Mouse (Mus musculus): ENCODE measurements at regions not wholly inside any gene's neighbourhood (a gene's known extent, or its start where the extent isn't known, plus 50 kb on each side); places are given as distances from the start of the nearest gene placed in this dataset.

DNA sequence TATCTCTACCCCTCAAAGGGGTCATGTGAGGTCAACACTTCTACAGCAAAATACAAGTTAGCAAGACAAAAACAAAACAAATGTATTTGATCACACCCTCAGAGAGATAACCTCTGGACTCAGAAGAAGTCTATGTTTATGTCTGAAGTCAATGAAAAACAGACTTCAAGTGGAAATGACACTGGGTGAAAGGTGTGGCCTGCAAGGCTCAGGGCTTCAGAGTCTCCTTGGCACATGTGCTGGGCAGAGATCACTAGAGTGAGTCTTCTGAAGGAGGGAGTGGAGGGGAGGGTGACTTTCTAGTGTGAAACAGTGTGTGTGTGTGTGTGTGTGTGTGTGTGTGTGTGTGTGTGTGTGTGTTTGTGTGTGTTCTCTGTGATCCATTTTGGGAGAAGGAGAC, 68.2 kb downstream of the Il12a start:
- no peak for DNase-seq

DNA sequence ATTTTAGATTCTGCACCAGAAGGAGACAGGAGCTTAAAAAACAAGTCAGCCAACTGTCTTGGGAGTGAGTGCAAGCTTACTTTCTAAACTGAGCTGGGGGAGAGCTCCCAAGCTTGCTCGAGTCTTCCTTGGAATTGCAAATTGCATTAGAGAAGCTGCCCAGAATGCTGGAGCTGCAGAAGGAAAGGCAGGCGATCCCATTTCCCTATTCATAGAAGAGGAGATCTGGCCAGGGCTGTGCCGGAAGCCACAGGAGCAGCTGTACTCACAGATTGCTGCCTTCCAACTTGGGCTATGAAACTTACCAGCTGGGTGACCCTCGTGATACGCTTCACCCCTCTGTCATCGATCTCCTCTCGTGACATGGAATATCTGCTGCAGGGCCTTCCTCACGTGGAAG, 68.9 kb downstream of the Il12a start:
- DNase-seq: peak; percentile 70 to 87

DNA sequence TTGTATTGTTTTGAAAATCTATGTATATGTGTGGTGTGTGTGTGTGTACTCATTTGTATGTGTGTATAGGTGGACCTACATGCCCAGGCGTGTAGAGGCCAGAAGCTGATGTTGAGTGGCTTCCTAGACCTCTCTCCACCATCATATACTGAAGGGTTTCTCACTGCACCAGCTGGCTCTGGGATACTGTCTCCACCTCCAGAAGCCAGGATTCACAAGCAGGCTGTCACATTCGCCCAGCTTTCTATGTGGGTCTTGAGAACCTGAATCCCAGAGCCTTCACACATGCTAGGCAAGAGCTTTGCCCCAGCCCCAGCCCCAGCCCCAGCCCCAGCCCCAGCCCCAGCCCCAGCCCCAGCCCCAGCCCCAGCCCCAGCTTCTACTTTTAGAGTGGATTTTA, 70.4 kb downstream of the Il12a start:
- no peak for DNase-seq

DNA sequence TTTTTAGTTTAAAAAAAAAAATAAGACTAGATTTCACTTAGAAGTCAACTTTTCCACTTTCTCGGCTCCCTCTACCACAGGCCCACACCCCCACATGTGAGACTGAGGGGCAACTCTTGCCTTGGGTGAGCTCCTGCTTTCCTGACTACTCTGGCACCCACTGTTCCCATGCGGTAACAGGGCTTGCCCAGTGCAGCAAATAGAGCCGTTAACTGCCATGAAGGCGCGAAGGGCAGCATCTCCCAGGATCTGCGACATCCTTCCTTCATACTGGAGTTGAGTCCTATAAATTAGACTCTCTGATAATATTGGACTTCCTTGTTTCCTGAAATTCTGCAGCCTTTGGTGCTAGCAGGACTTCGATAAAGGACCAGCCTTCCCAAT, 70.8 kb downstream of the Il12a start:
- no peak for DNase-seq

DNA sequence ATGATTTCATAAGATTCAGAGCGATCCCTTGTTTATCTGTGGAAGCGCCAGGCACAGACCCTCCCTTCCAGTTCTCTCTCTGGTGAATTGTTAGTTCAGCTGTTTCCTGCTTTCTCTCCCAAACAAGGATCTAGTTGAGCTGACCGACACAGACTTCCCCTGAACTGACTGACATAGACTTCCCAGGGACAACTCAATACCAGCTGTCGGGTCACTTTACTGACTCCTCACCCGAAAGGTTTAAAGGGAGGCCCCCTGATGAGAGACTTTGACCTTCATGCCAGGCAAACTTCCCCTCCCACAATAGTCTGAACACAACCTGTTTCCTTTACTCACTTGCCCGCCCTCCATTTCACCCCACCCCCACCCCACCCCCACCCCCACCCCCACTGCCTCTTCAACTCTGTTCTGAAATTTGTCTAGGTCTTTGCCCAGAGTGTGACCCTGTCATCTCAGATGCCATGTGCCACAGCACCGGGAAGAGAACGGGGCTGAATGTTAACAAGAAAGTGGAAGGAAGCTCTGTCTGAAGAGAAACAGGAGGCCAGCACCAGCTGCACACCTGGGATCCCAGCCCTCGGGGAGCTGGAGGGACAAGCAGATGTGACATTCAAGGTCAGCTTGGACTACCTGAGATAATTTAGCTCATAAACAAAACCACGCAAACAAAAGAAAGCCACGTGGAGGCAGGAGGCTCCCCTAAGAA, 71.3 kb downstream of the Il12a start:
- peak; percentile 43 to 73 for DNase-seq

DNA sequence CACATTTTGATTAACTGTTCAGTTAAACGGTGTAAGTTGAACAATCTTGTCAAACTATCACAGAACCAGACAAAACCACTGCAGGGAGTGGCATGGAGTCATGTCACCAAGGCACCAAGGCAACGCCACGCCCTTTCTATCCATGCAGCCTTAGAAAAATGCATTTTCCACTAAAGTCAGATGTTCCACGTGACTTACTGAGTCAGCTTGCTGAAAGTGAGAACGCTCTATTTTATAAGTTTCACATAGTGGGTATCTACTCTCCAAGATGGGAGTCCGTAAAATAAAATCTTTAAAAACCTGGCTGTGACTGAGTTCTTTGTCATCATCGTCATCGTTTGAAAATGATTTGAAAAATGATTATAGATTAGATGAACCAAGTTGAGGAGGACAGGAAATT, 72.5 kb downstream of the Il12a start:
- no peak for DNase-seq

DNA sequence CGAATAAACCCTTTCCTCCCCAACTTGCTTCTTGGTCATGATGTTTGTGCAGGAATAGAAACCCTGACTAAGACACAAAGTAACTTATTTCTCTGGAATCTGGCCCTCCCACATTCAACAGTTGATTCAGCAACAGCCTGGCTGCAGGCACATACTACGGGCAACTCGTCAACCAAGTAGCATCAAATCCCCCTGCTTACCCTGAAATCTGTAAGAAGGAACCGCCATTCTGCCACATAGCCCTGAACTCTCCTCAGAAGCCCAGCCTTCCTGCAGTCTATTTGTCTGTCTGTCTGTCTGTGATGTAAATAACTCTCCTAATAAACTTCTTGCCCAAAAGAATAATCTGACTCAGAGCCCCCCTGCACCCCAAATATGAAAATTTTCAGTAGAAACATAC, 73.9 kb downstream of the Il12a start:
- no peak for DNase-seq

DNA sequence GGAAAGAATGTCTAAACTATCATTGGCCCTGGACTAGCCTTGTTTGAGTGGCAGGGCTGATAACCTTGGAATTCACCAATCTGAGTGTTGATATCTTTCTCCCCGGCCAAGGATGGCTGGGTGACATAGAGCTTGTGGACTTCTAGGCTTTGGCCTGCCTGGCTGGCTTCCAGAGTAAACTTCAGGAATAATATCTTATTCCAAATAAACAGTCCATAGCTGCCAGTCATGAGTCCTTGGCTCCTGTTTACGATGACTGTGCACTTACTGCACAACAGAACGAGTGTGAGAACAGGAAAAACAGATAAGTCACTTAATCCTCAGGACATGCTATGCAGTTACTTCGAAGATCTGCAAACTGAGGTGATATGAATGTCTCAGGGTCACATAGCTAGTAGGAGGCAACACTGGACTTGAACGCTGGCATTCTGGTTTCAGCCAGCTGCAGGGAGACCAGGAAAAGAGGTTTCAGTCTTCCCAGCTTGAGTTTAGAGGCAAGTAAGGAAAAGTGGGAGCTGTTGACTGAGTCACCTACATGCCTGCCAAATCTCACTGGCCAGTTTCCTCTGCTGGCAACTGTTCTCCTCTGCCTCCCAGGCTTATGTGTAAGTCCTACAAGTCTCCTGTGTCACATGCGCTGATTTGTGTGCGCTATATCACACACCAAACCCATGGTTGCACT, 74.6 kb downstream of the Il12a start:
- peak; percentile 86 to 90 for DNase-seq

DNA sequence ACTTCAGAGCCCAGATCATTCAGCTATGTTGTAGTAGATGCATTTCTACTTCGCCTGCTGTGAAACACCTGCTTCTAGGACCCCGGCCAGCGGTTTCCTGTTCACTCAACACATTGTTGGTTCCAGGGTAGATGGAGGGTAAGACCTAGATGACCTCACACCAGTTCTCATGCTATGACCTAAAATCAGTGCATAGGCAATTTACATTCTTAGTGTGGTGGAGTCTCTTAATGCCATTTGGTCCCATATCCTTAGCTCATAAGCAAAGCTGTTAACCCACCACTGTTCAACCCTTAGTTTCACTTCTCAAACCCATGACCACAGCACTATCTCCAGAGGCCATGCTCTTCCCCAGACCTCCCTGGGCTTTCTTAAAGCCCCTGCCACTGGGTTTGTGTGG, 81.1 kb downstream of the Il12a start:
- DNase-seq: no peak

DNA sequence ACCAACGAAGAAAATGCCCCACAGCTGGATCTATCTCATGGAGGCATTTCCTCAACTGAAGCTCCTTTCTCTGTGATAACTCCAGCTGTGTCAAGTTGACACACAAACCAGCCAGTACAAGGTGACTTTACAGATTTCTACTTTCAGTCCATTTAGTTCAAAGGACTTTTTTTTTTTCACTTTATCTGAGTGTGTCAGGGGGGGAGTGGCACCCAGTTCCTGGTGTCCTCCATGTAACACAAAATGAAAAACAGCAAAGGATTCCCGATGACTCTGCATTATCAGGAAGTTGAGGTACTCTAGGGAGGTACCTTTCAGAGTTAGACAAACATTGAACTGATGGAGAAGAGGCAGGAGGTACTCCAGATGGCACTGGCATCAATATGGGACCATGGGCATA, 87.4 kb downstream of the Il12a start:
- DNase-seq: no peak

DNA sequence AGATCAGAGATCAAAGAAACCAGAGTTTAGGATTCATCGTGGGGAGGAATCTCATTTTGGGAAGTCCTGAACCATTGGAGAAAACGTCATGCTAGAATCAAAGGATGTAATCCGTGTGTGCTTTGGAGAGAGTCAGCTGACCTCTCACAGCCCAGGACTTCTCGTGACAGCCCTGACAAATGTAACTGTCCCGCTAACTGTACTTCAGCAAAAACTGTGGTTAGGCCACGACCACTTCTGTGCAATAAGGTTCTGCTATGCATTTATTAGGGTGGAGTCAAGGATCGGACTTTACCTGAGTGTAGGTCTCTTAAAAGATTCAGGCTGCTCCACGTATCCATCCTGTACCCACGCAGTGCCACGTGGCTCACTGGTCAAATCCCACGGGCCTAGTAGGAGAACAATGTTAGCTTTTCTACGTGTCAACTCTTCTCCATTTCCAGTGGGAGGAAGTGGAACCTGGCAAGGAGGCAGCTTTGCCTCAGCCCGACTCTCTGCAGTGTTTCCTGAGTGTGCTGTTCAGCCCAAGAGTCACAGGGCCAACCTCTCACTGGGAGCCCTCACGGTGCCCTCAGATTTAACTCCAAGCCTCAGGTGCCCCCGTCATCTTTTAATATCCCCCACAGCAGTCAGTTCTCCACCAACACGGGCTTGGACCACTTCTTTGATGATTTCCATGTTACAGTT, 88.1 kb downstream of the Il12a start:
- no peak for DNase-seq

DNA sequence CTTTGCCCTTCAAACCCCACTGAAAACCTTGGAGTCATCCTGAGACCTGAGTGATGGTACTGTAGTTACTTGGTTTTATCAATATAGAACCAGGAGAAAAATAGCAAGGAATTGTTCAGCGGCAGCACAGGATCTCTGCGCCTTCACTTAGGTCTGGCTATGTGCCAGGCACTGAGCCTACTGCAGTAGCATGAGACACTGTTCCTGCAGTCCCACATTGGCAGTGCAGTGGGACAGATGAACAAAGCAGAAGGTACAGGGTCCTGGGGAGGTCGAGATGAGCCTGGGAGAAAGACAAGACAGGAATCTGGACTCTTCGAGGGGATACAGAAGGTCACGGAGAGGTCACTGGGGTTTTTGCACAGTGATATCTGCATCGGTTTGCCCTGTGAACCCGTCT, 88.5 kb upstream of the 1110032F04Rik start:
- DNase-seq: peak in 1 of 2 experiments; percentile 31

DNA sequence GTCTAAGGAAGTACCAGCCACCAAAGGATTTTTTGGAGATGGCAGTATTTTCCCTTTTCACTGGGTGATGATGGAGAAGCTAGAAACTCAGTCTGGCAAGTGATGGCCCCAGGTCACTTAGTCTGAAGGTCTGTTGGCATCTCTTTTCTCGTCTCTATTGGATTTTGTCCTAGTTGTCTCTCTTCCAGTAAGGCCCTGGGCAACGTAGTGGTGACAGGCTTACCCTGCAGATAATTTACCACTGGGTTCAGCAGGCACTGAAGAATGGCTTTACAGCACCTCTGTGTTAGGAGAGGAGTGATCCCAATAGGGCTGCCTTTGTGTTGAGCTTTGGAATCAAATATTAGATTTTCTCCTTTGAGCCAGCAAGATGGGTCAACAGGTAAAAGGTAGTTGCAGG, 87.9 kb upstream of the 1110032F04Rik start:
- DNase-seq: no peak

DNA sequence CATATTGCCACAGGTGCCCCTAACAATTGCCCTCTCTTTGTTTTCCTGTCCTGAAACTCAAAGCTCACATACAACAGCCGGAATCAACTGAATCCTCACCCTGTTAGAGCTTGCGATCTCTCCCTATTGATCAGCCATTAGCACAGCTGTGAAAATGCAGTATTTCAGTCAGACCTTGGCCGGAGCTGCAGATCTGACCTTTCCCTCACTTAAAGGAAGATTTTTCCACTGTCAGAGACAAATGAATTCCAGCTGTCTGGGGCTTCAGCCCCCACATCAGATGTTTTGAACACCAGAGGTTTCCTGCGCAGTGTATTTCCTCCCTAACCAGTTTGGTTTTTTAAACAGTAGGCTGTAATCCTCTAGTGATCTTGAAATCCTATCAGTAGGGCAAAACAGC, 87.0 kb upstream of the 1110032F04Rik start:
- no peak for DNase-seq

DNA sequence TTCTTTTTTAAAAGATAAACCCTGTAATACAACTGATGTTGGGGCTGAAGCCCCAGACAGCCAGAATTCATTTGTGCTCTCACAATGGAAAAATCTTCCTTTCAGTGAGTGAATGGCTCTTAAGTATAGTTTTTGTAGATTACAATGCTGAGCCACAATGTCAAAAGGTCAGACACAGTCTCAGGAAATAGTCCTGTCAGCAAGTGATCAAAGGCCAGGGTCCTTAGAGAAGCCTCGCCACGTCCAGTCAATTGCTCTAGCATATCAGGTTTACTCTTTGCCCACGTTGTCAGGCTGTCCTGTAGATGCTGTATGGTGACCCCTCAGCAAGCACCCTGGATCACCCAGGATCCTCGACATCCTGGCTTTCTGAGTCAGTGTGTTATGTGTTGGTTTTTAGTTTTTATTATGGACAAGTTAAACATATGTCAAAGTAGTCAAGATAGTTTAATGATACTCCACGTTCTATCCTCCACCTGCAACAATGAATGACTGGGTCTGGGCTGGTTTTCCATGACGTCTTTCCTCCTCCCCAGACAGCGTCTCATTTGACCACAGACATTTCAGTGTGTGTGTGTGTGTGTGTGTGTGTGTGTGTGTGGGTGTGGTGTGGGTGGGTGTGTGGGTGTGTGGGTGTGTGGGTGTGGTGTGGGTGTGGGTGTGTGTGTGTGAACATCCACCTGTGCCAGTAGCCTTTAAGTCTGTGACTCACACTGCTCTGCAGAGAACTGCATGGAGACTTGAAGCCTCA, 85.5 kb upstream of the 1110032F04Rik start:
- DNase-seq: no peak

DNA sequence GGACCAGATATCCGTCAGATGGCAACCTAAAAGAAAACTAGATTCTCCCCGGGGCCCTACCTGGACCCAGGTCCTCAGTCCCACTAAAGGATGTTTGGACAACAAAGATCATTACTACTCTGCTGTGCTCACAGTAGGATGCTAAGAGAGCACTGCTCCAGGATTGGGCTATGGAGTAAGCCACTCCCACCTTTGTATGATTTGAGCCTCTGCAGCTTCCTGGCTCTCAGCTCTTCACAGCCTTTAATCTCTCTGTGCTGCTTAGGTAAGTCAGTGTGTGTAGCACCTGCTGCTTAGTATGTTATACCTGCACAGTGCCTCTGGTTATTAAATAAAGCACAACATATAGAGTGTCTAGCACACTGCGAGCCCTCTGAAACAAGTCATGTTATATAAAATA, 82.6 kb upstream of the 1110032F04Rik start:
- DNase-seq: no peak

DNA sequence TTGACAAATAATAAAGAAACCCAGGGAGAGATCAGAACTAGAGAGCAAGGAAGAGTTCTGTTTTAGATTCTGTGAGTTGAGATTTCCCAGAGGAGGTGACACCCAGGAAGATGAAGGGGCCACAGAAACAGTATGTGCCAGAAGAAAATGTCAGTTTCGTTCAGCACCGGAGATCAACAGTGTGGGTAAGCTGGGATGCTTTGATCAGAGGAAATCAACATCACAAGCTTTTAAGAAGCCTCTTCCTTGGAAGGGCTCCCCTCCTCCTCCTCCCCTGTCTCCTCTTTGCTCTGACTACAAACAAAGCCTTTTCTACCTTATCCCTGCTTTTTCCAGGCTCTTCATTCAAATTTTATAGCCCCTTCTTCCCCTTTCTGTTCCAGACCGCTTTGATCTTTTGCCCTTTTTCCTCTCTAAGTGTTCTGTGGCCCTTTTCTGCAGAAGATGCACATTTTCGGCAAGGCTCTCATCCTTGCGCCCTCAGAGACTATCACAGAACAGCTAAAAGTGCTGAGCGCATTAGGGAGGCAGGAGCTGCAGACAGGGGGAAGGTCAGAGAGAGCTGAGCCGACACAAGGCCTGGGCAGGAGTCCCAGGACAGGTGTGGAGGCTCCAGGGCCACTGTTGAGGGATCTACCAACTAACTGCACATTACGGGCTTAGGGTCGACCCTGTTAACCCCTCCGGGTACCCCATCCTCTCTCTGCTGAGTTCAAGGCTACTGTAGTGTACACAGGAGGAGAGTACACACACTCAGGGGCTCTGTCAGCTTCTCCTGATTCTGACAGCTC, 81.8 kb upstream of the 1110032F04Rik start:
- no peak for DNase-seq

DNA sequence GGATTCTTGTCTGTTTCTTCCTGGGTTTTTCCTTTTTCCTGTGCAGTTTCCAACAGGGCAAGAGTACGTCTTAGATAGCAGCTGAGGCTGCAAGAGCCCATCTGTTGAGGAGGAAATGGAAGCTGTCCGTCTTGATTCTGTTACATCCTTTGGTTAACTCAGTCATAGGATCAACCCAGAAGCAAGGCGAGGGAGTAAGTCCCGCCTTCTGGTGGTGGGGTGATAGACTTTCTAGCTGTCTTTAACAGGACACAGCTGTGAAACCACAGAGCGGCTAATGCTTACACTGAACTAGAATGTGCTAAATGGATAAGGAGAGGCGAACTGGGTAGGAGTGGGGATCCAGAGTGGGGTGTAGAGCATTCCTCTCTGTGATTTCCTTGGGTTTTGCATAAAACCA, 79.9 kb upstream of the 1110032F04Rik start:
- DNase-seq: no peak

DNA sequence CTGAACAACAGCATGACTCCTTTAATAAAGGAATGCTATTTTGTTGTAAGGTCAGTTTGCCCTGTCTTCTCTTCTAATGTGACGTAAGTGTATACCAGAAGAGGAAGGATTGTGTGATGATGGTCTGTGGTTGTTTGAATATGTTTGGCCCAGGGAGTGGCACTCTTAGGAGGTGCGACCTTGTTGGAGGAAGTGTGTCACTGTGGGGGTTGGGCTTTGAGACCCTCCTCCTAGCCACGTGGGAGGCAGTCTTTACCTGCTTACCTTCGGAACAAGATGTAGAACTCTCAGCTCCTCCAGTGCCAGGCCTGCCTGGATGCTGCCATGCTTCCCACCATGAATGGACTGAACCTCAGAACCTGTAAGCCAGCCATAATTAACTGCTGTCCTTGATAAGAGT, 78.9 kb upstream of the 1110032F04Rik start:
- no peak for DNase-seq

DNA sequence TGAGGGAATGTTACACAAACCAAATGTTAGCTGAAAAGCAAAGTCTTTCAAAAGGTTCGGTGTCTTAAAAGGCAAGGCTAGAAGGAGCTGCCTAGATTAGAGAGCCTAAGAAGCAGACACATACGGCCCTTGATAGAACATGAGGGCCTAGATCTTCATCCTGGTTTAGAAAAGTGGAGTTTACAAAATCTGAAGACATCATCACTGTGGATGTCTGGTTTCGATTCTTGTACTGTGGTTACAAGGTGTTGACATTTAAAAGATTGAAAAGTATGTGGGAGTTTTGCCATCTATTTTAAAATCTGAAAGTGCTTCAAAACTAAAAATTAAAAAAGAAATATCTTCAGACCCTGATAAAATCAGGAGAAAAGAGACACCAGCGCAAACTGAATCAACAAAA, 76.5 kb upstream of the 1110032F04Rik start:
- no peak for DNase-seq

DNA sequence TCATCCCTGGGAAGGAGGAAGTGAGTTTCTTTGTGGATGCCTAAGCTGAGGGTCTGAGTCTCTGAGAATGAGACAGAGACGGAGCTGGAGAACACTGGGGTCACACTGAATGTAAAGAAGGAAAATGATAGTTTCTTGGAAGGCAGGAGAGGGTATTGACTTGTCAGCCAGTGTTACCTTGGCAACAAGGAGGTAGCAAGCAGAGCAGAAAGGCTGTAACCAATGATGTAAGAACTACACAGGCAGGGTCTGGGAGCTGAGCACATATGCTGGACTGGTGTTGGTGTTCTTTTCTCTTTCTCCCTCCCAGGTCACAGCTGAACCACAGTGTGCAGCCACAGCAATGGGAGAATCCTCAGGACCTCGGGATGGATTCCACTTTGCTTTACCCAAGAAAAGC, 75.5 kb upstream of the 1110032F04Rik start:
- DNase-seq: no peak

DNA sequence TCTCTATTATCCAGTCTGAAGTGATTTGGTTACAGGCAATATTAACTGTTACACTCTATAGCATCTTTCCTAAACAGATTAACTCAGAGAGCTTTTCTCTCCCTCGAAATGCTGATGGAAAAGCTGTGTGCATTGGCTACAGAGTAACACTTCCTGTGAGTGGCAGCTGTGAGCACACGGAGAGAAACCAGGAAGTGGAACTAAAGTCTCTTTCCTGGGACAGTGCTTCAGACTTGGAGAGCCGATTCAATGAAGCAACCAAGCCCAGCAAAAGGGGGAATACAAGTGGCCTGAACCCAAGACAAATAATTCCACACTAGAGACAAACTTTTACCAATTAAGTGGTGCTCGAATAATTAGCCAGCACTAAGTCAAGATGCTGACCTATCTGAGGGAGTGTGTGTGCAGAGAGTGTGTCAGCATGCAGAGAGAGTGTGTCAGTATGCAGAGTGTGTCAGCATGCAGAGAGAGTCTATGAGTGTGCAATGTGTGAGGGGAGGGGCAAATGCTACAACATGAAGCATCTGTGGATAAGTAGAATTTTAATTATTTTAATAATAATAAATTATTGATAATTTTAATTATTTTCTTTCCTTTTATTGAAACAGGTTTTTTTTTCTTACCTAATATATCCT, 74.9 kb upstream of the 1110032F04Rik start:
- peak in 1 of 2 experiments; percentile 24 for DNase-seq

Data from heart, adult 18-20 months (tissue).